Mouse (Mus musculus): ENCODE results near the gene Zfp809. TPM values are rescaled to one million over a fixed set of nuclear protein-coding genes. Genes with fewer than 3 reads are reported as not detected.
A peak's percentile ranks its signal among the peaks of the same experiment; 100 is the strongest.

Gene Zfp809
- 16.2 and 16.3 TPM in 2 replicates for polyA plus RNA-seq (2014; fragmentation: Nextera tagmentation; extraction: Ambion mirVana)

- H3K4me2 ChIP-seq (ENCODE audit: low read depth, low read length), result peak within 1 kb of the TSS; percentile 80
- H3K36me3 ChIP-seq (ENCODE audit: control insufficient read depth, insufficient read depth, low read length), result no peaks in the 10 kb centered on the region
- peak within 1 kb of the TSS; percentile 74 for H3K4me3 ChIP-seq (ENCODE audit: low read depth, low read length)
- peak; percentile 98 for DNase-seq (ENCODE audit: low spot score)
- no peaks in the 10 kb centered on the region for H3K27me3 ChIP-seq (replicated peaks; ENCODE audit: control insufficient read depth, insufficient read depth, low read length)
- WGBS, result under 1% methylated on average over 34 of the region's 35 CpGs
- peak within 1 kb of the TSS; percentile 87 for H3K9ac ChIP-seq (ENCODE audit: low read depth, low read length)
- H3K27ac ChIP-seq (replicated peaks; ENCODE audit: low read depth, low read length), result peak within 1 kb of the TSS; percentile 87
- ATAC-seq (ENCODE audit: low read depth), result peak; percentile 99
- peaks cover 4% of the 10 kb centered on the region; the same call in 1 of the 2 replicates for H3K4me1 ChIP-seq (ENCODE audit: control insufficient read depth, insufficient read depth, low read length)
- no peaks in the 10 kb centered on the region for H3K9me3 ChIP-seq (ENCODE audit: control insufficient read depth, low read length)
These were observed at the start of gene Zfp809 for GRCm38 (mm10) chr9:22225581-22226388. Zfp809 (plus strand) TSS chr9:22225714.

GRCm38 (mm10) chr9:22188025-22188611, 37.4 kb upstream of the Zfp809 start, which contains the start of gene Zfp872:
Zfp872 (plus strand) TSS chr9:22188090.
- H3K36me3 ChIP-seq (ENCODE audit: control insufficient read depth, insufficient read depth, low read length), result no peaks in the 10 kb centered on the region
- H3K9ac ChIP-seq (ENCODE audit: low read depth, low read length), result peak within 1 kb of the TSS; percentile 61
- H3K4me1 ChIP-seq (ENCODE audit: control insufficient read depth, insufficient read depth, low read length), result no peaks in the 10 kb centered on the region
- peak; percentile 87 for ATAC-seq (ENCODE audit: low read depth)
- H3K27ac ChIP-seq (replicated peaks; ENCODE audit: low read depth, low read length), result no peak within 1 kb of the TSS
- DNase-seq (ENCODE audit: low spot score), result peak; percentile 80
- peak within 1 kb of the TSS; percentile 75 for H3K4me2 ChIP-seq (ENCODE audit: low read depth, low read length)
- H3K27me3 ChIP-seq (replicated peaks; ENCODE audit: control insufficient read depth, insufficient read depth, low read length), result no peaks in the 10 kb centered on the region
- peak within 1 kb of the TSS; percentile 44 for H3K4me3 ChIP-seq (ENCODE audit: low read depth, low read length)
- H3K9me3 ChIP-seq (ENCODE audit: control insufficient read depth, low read length), result peaks cover 14% of the 10 kb centered on the region; the same call in 1 of the 2 replicates
- 17% methylated on average over 40 of the region's 43 CpGs for WGBS

- 58% methylated on average over 4 of the region's 5 CpGs for WGBS
- Histone ChIP-seq H3K36me3 (ENCODE audit: control insufficient read depth, insufficient read depth, low read length) (no peaks in the 10 kb centered on the region), H3K9me3 (ENCODE audit: control insufficient read depth, low read length) (peaks cover 34% of the 10 kb centered on the region), H3K9ac (ENCODE audit: low read depth, low read length) (no peak overlapping the region), H3K27ac (replicated peaks; ENCODE audit: low read depth, low read length) (no peak overlapping the region), H3K4me3 (ENCODE audit: low read depth, low read length) (no peak overlapping the region), H3K4me1 (ENCODE audit: control insufficient read depth, insufficient read depth, low read length) (no peaks in the 10 kb centered on the region), H3K4me2 (ENCODE audit: low read depth, low read length) (no peak overlapping the region), H3K27me3 (replicated peaks; ENCODE audit: control insufficient read depth, insufficient read depth, low read length) (no peaks in the 10 kb centered on the region)
- ATAC-seq (ENCODE audit: low read depth) (no peak), DNase-seq (ENCODE audit: low spot score) (no peak)
These were observed 29.1 kb upstream of the Zfp809 start for GRCm38 (mm10) chr9:22196412-22196811.

- WGBS, result 54% methylated on average over 2 of the region's 2 CpGs
- no peak overlapping the region for H3K4me3 ChIP-seq (ENCODE audit: low read depth, low read length)
These were observed 11.7 kb upstream of the Zfp809 start for GRCm38 (mm10) chr9:22213785-22214194.

GRCm38 (mm10) chr9:22214549-22214948, 11.0 kb upstream of the Zfp809 start:
- no peak overlapping the region for H3K4me3 ChIP-seq (ENCODE audit: low read depth, low read length)
- H3K4me2 ChIP-seq (ENCODE audit: low read depth, low read length), result no peak overlapping the region
- H3K9ac ChIP-seq (ENCODE audit: low read depth, low read length), result no peak overlapping the region
- WGBS, result 70% methylated on average over 2 of the region's 2 CpGs
- H3K27me3 ChIP-seq (replicated peaks; ENCODE audit: control insufficient read depth, insufficient read depth, low read length), result no peaks in the 10 kb centered on the region
- no peaks in the 10 kb centered on the region for H3K4me1 ChIP-seq (ENCODE audit: control insufficient read depth, insufficient read depth, low read length)
- ATAC-seq (ENCODE audit: low read depth), result no peak
- H3K9me3 ChIP-seq (ENCODE audit: control insufficient read depth, low read length), result no peaks in the 10 kb centered on the region
- no peak overlapping the region for H3K27ac ChIP-seq (replicated peaks; ENCODE audit: low read depth, low read length)
- DNase-seq (ENCODE audit: low spot score), result no peak
- no peaks in the 10 kb centered on the region for H3K36me3 ChIP-seq (ENCODE audit: control insufficient read depth, insufficient read depth, low read length)

More at GRCm38 (mm10) chr9:22213785-22214194, 11.7 kb upstream of the Zfp809 start:
- H3K36me3 ChIP-seq (ENCODE audit: control insufficient read depth, insufficient read depth, low read length), result no peaks in the 10 kb centered on the region
- H3K9ac ChIP-seq (ENCODE audit: low read depth, low read length), result no peak overlapping the region
- no peaks in the 10 kb centered on the region for H3K27me3 ChIP-seq (replicated peaks; ENCODE audit: control insufficient read depth, insufficient read depth, low read length)
- no peak overlapping the region; the same call in 1 of the 2 replicates for H3K27ac ChIP-seq (replicated peaks; ENCODE audit: low read depth, low read length)
- ATAC-seq (ENCODE audit: low read depth), result 0 out of 2 replicates have a peak, but pooled peaks have one; percentile 63
- H3K4me1 ChIP-seq (ENCODE audit: control insufficient read depth, insufficient read depth, low read length), result no peaks in the 10 kb centered on the region
- no peak overlapping the region; the same call in 1 of the 2 replicates for H3K4me2 ChIP-seq (ENCODE audit: low read depth, low read length)
- H3K9me3 ChIP-seq (ENCODE audit: control insufficient read depth, low read length), result no peaks in the 10 kb centered on the region
- DNase-seq (ENCODE audit: low spot score), result peak; percentile 41

GRCm38 (mm10) chr9:22216705-22217104, 8.8 kb upstream of the Zfp809 start:
- Histone ChIP-seq H3K36me3 (ENCODE audit: control insufficient read depth, insufficient read depth, low read length) (no peaks in the 10 kb centered on the region), H3K9ac (ENCODE audit: low read depth, low read length) (no peak overlapping the region), H3K27me3 (replicated peaks; ENCODE audit: control insufficient read depth, insufficient read depth, low read length) (no peaks in the 10 kb centered on the region), H3K27ac (replicated peaks; ENCODE audit: low read depth, low read length) (no peak overlapping the region), H3K4me3 (ENCODE audit: low read depth, low read length) (no peak overlapping the region), H3K4me2 (ENCODE audit: low read depth, low read length) (no peak overlapping the region), H3K9me3 (ENCODE audit: control insufficient read depth, low read length) (no peaks in the 10 kb centered on the region), H3K4me1 (ENCODE audit: control insufficient read depth, insufficient read depth, low read length) (no peaks in the 10 kb centered on the region)
- 55% methylated on average over 3 of the region's 3 CpGs for WGBS
- ATAC-seq (ENCODE audit: low read depth) (no peak), DNase-seq (ENCODE audit: low spot score) (no peak)

GRCm38 (mm10) chr9:22217858-22218493, 7.5 kb upstream of the Zfp809 start:
- H3K9ac ChIP-seq (ENCODE audit: low read depth, low read length), result no peak overlapping the region
- H3K27me3 ChIP-seq (replicated peaks; ENCODE audit: control insufficient read depth, insufficient read depth, low read length), result no peaks in the 10 kb centered on the region
- ATAC-seq (ENCODE audit: low read depth) (no peak), DNase-seq (ENCODE audit: low spot score) (no peak)
- H3K4me2 ChIP-seq (ENCODE audit: low read depth, low read length), result no peak overlapping the region
- 50% methylated on average over 5 of the region's 8 CpGs for WGBS
- no peak overlapping the region for H3K4me3 ChIP-seq (ENCODE audit: low read depth, low read length)
- H3K4me1 ChIP-seq (ENCODE audit: control insufficient read depth, insufficient read depth, low read length), result no peaks in the 10 kb centered on the region
- H3K27ac ChIP-seq (replicated peaks; ENCODE audit: low read depth, low read length), result no peak overlapping the region
- H3K36me3 ChIP-seq (ENCODE audit: control insufficient read depth, insufficient read depth, low read length), result no peaks in the 10 kb centered on the region
- no peaks in the 10 kb centered on the region for H3K9me3 ChIP-seq (ENCODE audit: control insufficient read depth, low read length)

- H3K4me2 ChIP-seq (ENCODE audit: low read depth, low read length), result no peak overlapping the region
- no peaks in the 10 kb centered on the region for H3K27me3 ChIP-seq (replicated peaks; ENCODE audit: control insufficient read depth, insufficient read depth, low read length)
- H3K9me3 ChIP-seq (ENCODE audit: control insufficient read depth, low read length), result no peaks in the 10 kb centered on the region
- ATAC-seq (ENCODE audit: low read depth), result no peak
- peaks cover 4% of the 10 kb centered on the region; the same call in 1 of the 2 replicates for H3K4me1 ChIP-seq (ENCODE audit: control insufficient read depth, insufficient read depth, low read length)
- H3K27ac ChIP-seq (replicated peaks; ENCODE audit: low read depth, low read length), result no peak overlapping the region
- H3K36me3 ChIP-seq (ENCODE audit: control insufficient read depth, insufficient read depth, low read length), result no peaks in the 10 kb centered on the region
- 92% methylated on average over 4 of the region's 4 CpGs for WGBS
- H3K9ac ChIP-seq (ENCODE audit: low read depth, low read length), result no peak overlapping the region
- DNase-seq (ENCODE audit: low spot score), result no peak
- no peak overlapping the region for H3K4me3 ChIP-seq (ENCODE audit: low read depth, low read length)
These were observed 1.4 kb upstream of the Zfp809 start for GRCm38 (mm10) chr9:22224066-22224465.

Data from embryonic facial prominence, embryonic 14.5 days (tissue).